ENCODE assay signal across 9 mouse cellular contexts in genomic region chr7:4898851-4899648, GRCm38 (mm10). TPM values are rescaled to one million over a fixed set of nuclear protein-coding genes. Genes with fewer than 3 reads are reported as not detected.
A peak's percentile ranks its signal among the peaks of the same experiment; 100 is the strongest.
DNase-seq lines count a peak whose midpoint lies in the region; ATAC-seq and TF ChIP-seq lines count a peak whose summit lies in the region.
"Had no signal": no experiment of that assay in that cellular context is flagged by ENCODE, and none has a peak within 500 bp of the region (broad histone marks: within the 10 kb centered on the region; RNA-seq: fewer than 3 reads in every experiment).

No protein-coding gene starts in this region.

- 25% methylated on average over 18 of the region's 18 CpGs for WGBS in heart, adult 2 months
- 21% methylated on average over 16 of the region's 18 CpGs for WGBS in forebrain, postnatal 0 days
- WGBS in liver, postnatal 0 days (ENCODE audit: insufficient replicate concordance): 33% methylated on average over 18 of the region's 18 CpGs

- no peak for TF ChIP-seq EP300 in heart, adult 2 months (IDR thresholded peaks at IDR 0.05; ENCODE audit: insufficient read depth, low read depth, low read length)
- no peak for TF ChIP-seq EP300 in liver, postnatal 0 days (IDR thresholded peaks at IDR 0.05; ENCODE audit: low read depth)

- no peak for DNase-seq in heart, adult 2 months
- no peak for DNase-seq in heart, postnatal 4 days
- peak; percentile 48 for DNase-seq in brain, embryonic 14.5 days (ENCODE audit: low read depth)
- peak; percentile 25 for DNase-seq in forebrain, postnatal 0 days
- DNase-seq in liver, postnatal 0 days: no peak
- DNase-seq in right cerebral cortex, adult 18-20 months: no peak
- no peak for DNase-seq in left cerebral cortex, postnatal 10 days (ENCODE audit: extremely low spot score in 1 of 2, low spot score in 2 of 2)
- no peak for DNase-seq in kidney, adult 9 months

- H3K4me2 ChIP-seq in forebrain, postnatal 0 days (ENCODE audit: low read depth): peak overlapping the region; percentile 52
- peak overlapping the region; percentile 76 for H3K4me2 ChIP-seq in liver, postnatal 0 days (ENCODE audit: low read depth, low read length)

- no peak for TF ChIP-seq CTCF in heart, adult 2 months (IDR thresholded peaks at IDR 0.05)
- TF ChIP-seq CTCF in brain, embryonic 14.5 days (IDR thresholded peaks at IDR 0.05; ENCODE audit: borderline replicate concordance, extremely low read depth, insufficient read depth, insufficient read length): no peak
- no peak for TF ChIP-seq CTCF in forebrain, postnatal 0 days (IDR thresholded peaks at IDR 0.05; ENCODE audit: low read depth)
- TF ChIP-seq CTCF in liver, postnatal 0 days (IDR thresholded peaks at IDR 0.05; ENCODE audit: low read depth): no peak

- peak; percentile 59 for ATAC-seq in forebrain, postnatal 0 days
- ATAC-seq in liver, postnatal 0 days: peak; percentile 35; the same call in 1 of the 2 replicates

- TF ChIP-seq POLR2A in heart, adult 2 months (IDR thresholded peaks at IDR 0.05; ENCODE audit: insufficient read depth, low read depth, low read length): no peak
- TF ChIP-seq POLR2A in brain, embryonic 14.5 days (IDR thresholded peaks at IDR 0.05; ENCODE audit: borderline replicate concordance, extremely low read depth, insufficient read depth, insufficient read length, poor library complexity, severe bottlenecking): no peak

- intact Hi-C loops in heart, adult 2 months (cut with DNase I): no loop called here
- intact Hi-C loops in left cerebral cortex, postnatal 10 days (cut with DNase I): no loop called here

- H3K27me3 ChIP-seq in heart, adult 2 months (ENCODE audit: control insufficient read depth, insufficient read depth, low read length): no peaks in the 10 kb centered on the region; the same call in 1 of the 2 replicates
- H3K27me3 ChIP-seq in forebrain, postnatal 0 days (ENCODE audit: insufficient read depth, low read length): no peaks in the 10 kb centered on the region
- H3K27me3 ChIP-seq in liver, postnatal 0 days (ENCODE audit: insufficient read depth, low read length): 0 out of 2 replicates have a peak, but pooled peaks cover 4% of the 10 kb centered on the region

- H3K4me3 ChIP-seq in heart, adult 2 months: peak overlapping the region; percentile 39; the same call in 1 of the 2 replicates
- peak overlapping the region; percentile 31 for H3K4me3 ChIP-seq in forebrain, postnatal 0 days (ENCODE audit: low read depth, low read length)
- peak overlapping the region; percentile 39 for H3K4me3 ChIP-seq in liver, postnatal 0 days (ENCODE audit: low read depth, low read length)

- H3K79me2 ChIP-seq in heart, adult 2 months (replicated peaks; ENCODE audit: control insufficient read depth, insufficient read depth, low read length): no peaks in the 10 kb centered on the region

- no peaks in the 10 kb centered on the region for H3K9me3 ChIP-seq in forebrain, postnatal 0 days (ENCODE audit: low read length)
- H3K9me3 ChIP-seq in liver, postnatal 0 days (ENCODE audit: low read length): no peaks in the 10 kb centered on the region

- peak overlapping the region; percentile 4; the same call in 1 of the 2 replicates for H3K9ac ChIP-seq in heart, adult 2 months (ENCODE audit: low read depth, low read length)
- H3K9ac ChIP-seq in forebrain, postnatal 0 days: peak overlapping the region; percentile 50
- H3K9ac ChIP-seq in liver, postnatal 0 days (replicated peaks): peak overlapping the region; percentile 26; the same call in 1 of the 2 replicates

- no peak overlapping the region; the same call in 1 of the 2 replicates for H3K27ac ChIP-seq in heart, adult 2 months
- H3K27ac ChIP-seq in forebrain, postnatal 0 days (ENCODE audit: low read depth, low read length): 0 out of 2 replicates have a peak overlapping the region, but pooled peaks have one; percentile 48
- 0 out of 2 replicates have a peak overlapping the region, but pooled peaks have one; percentile 29 for H3K27ac ChIP-seq in liver, postnatal 0 days (ENCODE audit: low read depth)

- no peaks in the 10 kb centered on the region for H3K36me3 ChIP-seq in heart, adult 2 months (ENCODE audit: control insufficient read depth, insufficient read depth, low read length)
- no peaks in the 10 kb centered on the region for H3K36me3 ChIP-seq in forebrain, postnatal 0 days (ENCODE audit: insufficient read depth)
- 0 out of 2 replicates have a peak, but pooled peaks cover 3% of the 10 kb centered on the region for H3K36me3 ChIP-seq in liver, postnatal 0 days (replicated peaks; ENCODE audit: insufficient read depth, low read length)

- no peaks in the 10 kb centered on the region; the same call in 1 of the 2 replicates for H3K4me1 ChIP-seq in heart, adult 2 months (ENCODE audit: control insufficient read depth, insufficient read depth, low read length)
- H3K4me1 ChIP-seq in forebrain, postnatal 0 days (ENCODE audit: insufficient read depth): peaks cover 11% of the 10 kb centered on the region; the same call in 1 of the 2 replicates
- H3K4me1 ChIP-seq in liver, postnatal 0 days (ENCODE audit: insufficient read depth): peaks cover 16% of the 10 kb centered on the region

RNA-seq across cellular contexts. Expression of gene Gm36210, which starts 7.3 kb away (rescaled TPM):
- total RNA-seq in heart, adult 2 months (2021): under 1 TPM in 1 of 2 experiments, not detected in 1; 0.18 TPM
- 0.20 and 0.29 TPM in 2 replicates for polyA plus RNA-seq in heart, adult 2 months (2012; rRNA removed)
- total RNA-seq in heart, postnatal 4 days (2021): not detected
- polyA plus RNA-seq in brain, embryonic 14.5 days (2012; rRNA removed): 0.77 and 1.3 TPM in 2 replicates
- 0.48 and 0.85 TPM in 2 replicates for total RNA-seq in forebrain, postnatal 0 days (2014; rRNA removed)
- 0.29 and 0.47 TPM in 2 replicates for polyA plus RNA-seq in forebrain, postnatal 0 days (2015; fragmentation: Nextera tagmentation; extraction: Ambion mirVana)
- polyA plus RNA-seq in liver, postnatal 0 days (2015; fragmentation: Nextera tagmentation; extraction: Ambion mirVana): not detected in 2 replicates
- under 1 TPM; 0.26 to 0.36 TPM for total RNA-seq in left cerebral cortex, postnatal 10 days (2021)
- total RNA-seq: gastrocnemius, postnatal 4 days had no signal

RNA-seq across cellular contexts. Expression of gene Zfp628, which starts 16.0 kb away (rescaled TPM):
- total RNA-seq in heart, adult 2 months (2021): 1 to 10 TPM; 6.8 to 9.4 TPM
- 6.1 and 7.5 TPM in 2 replicates for polyA plus RNA-seq in heart, adult 2 months (2012; rRNA removed)
- total RNA-seq in heart, postnatal 4 days (2021): 10 to 100 TPM; 14.7 to 16.7 TPM
- polyA plus RNA-seq in brain, embryonic 14.5 days (2012; rRNA removed): 16.7 and 21.7 TPM in 2 replicates
- 5.4 and 9.2 TPM in 2 replicates for total RNA-seq in forebrain, postnatal 0 days (2014; rRNA removed)
- 5.8 and 6.0 TPM in 2 replicates for polyA plus RNA-seq in forebrain, postnatal 0 days (2015; fragmentation: Nextera tagmentation; extraction: Ambion mirVana)
- polyA plus RNA-seq in liver, postnatal 0 days (2015; fragmentation: Nextera tagmentation; extraction: Ambion mirVana): 0.90 and 1.0 TPM in 2 replicates
- 10 to 100 TPM; 15.2 to 15.3 TPM for total RNA-seq in left cerebral cortex, postnatal 10 days (2021)

RNA-seq across cellular contexts. Expression of gene Isoc2a, which starts 22.1 kb away (rescaled TPM):
- 10 to 100 TPM; 48.9 to 55.5 TPM for total RNA-seq in heart, adult 2 months (2021)
- 29.3 and 30.6 TPM in 2 replicates for polyA plus RNA-seq in heart, adult 2 months (2012; rRNA removed)
- 10 to 100 TPM; 14.7 to 15.5 TPM for total RNA-seq in heart, postnatal 4 days (2021)
- 6.7 and 9.0 TPM in 2 replicates for polyA plus RNA-seq in brain, embryonic 14.5 days (2012; rRNA removed)
- 4.8 and 4.9 TPM in 2 replicates for total RNA-seq in forebrain, postnatal 0 days (2014; rRNA removed)
- polyA plus RNA-seq in forebrain, postnatal 0 days (2015; fragmentation: Nextera tagmentation; extraction: Ambion mirVana): 0.26 and 0.39 TPM in 2 replicates
- 2.3 and 2.4 TPM in 2 replicates for polyA plus RNA-seq in liver, postnatal 0 days (2015; fragmentation: Nextera tagmentation; extraction: Ambion mirVana)
- 1 to 10 TPM; 6.4 to 6.8 TPM for total RNA-seq in left cerebral cortex, postnatal 10 days (2021)

RNA-seq across cellular contexts. Expression of gene Nat14, which starts 22.8 kb away (rescaled TPM):
- total RNA-seq in heart, adult 2 months (2021): 1 to 10 TPM; 5.6 to 5.8 TPM
- 3.5 TPM in 2 replicates for polyA plus RNA-seq in heart, adult 2 months (2012; rRNA removed)
- total RNA-seq in heart, postnatal 4 days (2021): 1 to 10 TPM; 3.9 to 6.2 TPM
- polyA plus RNA-seq in brain, embryonic 14.5 days (2012; rRNA removed): 27.3 and 27.9 TPM in 2 replicates
- total RNA-seq in forebrain, postnatal 0 days (2014; rRNA removed): 45.5 and 69.9 TPM in 2 replicates
- 20.5 and 54.3 TPM in 2 replicates for polyA plus RNA-seq in forebrain, postnatal 0 days (2015; fragmentation: Nextera tagmentation; extraction: Ambion mirVana)
- 0.09 and 0.20 TPM in 2 replicates for polyA plus RNA-seq in liver, postnatal 0 days (2015; fragmentation: Nextera tagmentation; extraction: Ambion mirVana)
- 10 to 100 TPM; 70.1 to 72.6 TPM for total RNA-seq in left cerebral cortex, postnatal 10 days (2021)

RNA-seq across cellular contexts. Expression of gene Ssc5d, which starts 26.5 kb away (rescaled TPM):
- 1 to 10 TPM; 1.7 to 2.9 TPM for total RNA-seq in heart, adult 2 months (2021)
- 5.9 and 6.4 TPM in 2 replicates for polyA plus RNA-seq in heart, adult 2 months (2012; rRNA removed)
- 10 to 100 TPM in 1 of 2 experiments, 1 to 10 TPM in 1; 8.7 to 11.1 TPM for total RNA-seq in heart, postnatal 4 days (2021)
- polyA plus RNA-seq in brain, embryonic 14.5 days (2012; rRNA removed): 2.3 and 3.6 TPM in 2 replicates
- 0.54 and 1.7 TPM in 2 replicates for total RNA-seq in forebrain, postnatal 0 days (2014; rRNA removed)
- polyA plus RNA-seq in forebrain, postnatal 0 days (2015; fragmentation: Nextera tagmentation; extraction: Ambion mirVana): 0.51 and 0.63 TPM in 2 replicates
- polyA plus RNA-seq in liver, postnatal 0 days (2015; fragmentation: Nextera tagmentation; extraction: Ambion mirVana): 0.06 TPM in 2 replicates
- total RNA-seq in left cerebral cortex, postnatal 10 days (2021): 1 to 10 TPM; 2.4 to 2.6 TPM

Comparison
In these comparisons a context has a peak if more than half of its experiments do, and no peak if none do; other contexts are left out.
1. DNase-seq: peak in brain, embryonic 14.5 days (single experiment) and forebrain, postnatal 0 days (single experiment); none in heart, adult 2 months (0 of 2), heart, postnatal 4 days (single experiment), liver, postnatal 0 days (single experiment), right cerebral cortex, adult 18-20 months (single experiment), left cerebral cortex, postnatal 10 days (0 of 2) and kidney, adult 9 months (single experiment).
2. Peak in every context shown above with its lines, with median percentiles within 50 percentile points of each other: H3K4me3 ChIP-seq and H3K9ac ChIP-seq.